Mouse (Mus musculus) hindbrain, embryonic 14.5 days (tissue): ENCODE measurements at regions not wholly inside any gene's neighbourhood (a gene's known extent, or its start where the extent isn't known, plus 50 kb on each side); places are given as distances from the start of the nearest gene placed in this dataset.
"Not testable (repeated sequence)": the region's sequence is repeated elsewhere in the genome, so short reads cannot be mapped to it uniquely, and the experiment has no call there.

Experiments
- ATAC-seq: fragments of 200-750 bp; cut with Nextera tagmentation; 2 replicates; pipeline ENCODE4 v1.8.0; 2017; ENCODE audit warnings: moderate number of reproducible peaks, mild to moderate bottlenecking, moderate TSS enrichment, moderate library complexity; ENCODE audit not compliant: low FRiP score
- DNase-seq: peaks from one replicate; pipeline ENCODE4 v3.0.0-alpha.2; 2015; ENCODE audit warnings: low spot score
- H3K27ac ChIP-seq: fragments of 300-500 bp; sonication (generic); 2 replicates; pipeline ENCODE4 v1.5.1; 2014; ENCODE audit warnings: mild to moderate bottlenecking, moderate library complexity
- H3K27me3 ChIP-seq: fragments of 300-500 bp; sonication (generic); 2 replicates; pipeline ENCODE4 v1.6.1; 2014; ENCODE audit warnings: mild to moderate bottlenecking, low read length, mixed read lengths; ENCODE audit not compliant: control insufficient read depth, insufficient read depth
- H3K36me3 ChIP-seq: fragments of 300-500 bp; sonication (generic); replicated peaks from 2 replicates; pipeline ENCODE4 v1.6.1; 2014; ENCODE audit not compliant: control insufficient read depth, insufficient read depth
- H3K4me1 ChIP-seq: fragments of 300-500 bp; sonication (generic); replicated peaks from 2 replicates; pipeline ENCODE4 v1.6.1; 2014; ENCODE audit warnings: antibody characterized with exemption, low read length, mixed read lengths; ENCODE audit not compliant: control insufficient read depth, insufficient read depth
- H3K4me2 ChIP-seq: fragments of 300-500 bp; sonication (generic); replicated peaks from 2 replicates; pipeline ENCODE4 v1.6.1; 2014; ENCODE audit warnings: mild to moderate bottlenecking, moderate library complexity
- H3K4me3 ChIP-seq: fragments of 300-500 bp; sonication (generic); replicated peaks from 2 replicates; pipeline ENCODE4 v1.5.1; 2014; ENCODE audit warnings: mild to moderate bottlenecking, low read length
- H3K9ac ChIP-seq: fragments of 300-500 bp; sonication (generic); 2 replicates; pipeline ENCODE4 v1.6.1; 2014
- H3K9me3 ChIP-seq: fragments of 300-500 bp; sonication (generic); 2 replicates; pipeline ENCODE4 v1.6.1; 2016; ENCODE audit warnings: low read length; ENCODE audit not compliant: control insufficient read depth
- WGBS: fragments of 180-500 bp; shearing (Covaris S2); extraction: QIAGEN DNeasy Blood & Tissue Kit; methylation state at CpG from one replicate; pipeline ENCODE4 v1.1.7; 2014; 5-methylcytosine and 5-hydroxymethylcytosine counted together

GRCm38 (mm10) chr10:96214285-96214684, 77.9 kb downstream of the Gm5426 start:
- no peaks in the 10 kb centered on the region for H3K36me3 ChIP-seq
- H3K9me3 ChIP-seq = no peaks in the 10 kb centered on the region
- no peaks in the 10 kb centered on the region; the same call in 1 of the 2 replicates for H3K4me1 ChIP-seq
- 0 out of 2 replicates have a peak overlapping the region, but pooled peaks have one; percentile 24 for H3K9ac ChIP-seq
- H3K4me2 ChIP-seq = no peak overlapping the region
- WGBS = 55% methylated on average over 7 of the region's 7 CpGs
- peak; percentile 44; the same call in 1 of the 2 replicates for ATAC-seq
- no peak overlapping the region for H3K4me3 ChIP-seq
- no peak for DNase-seq
- no peaks in the 10 kb centered on the region for H3K27me3 ChIP-seq
- peak overlapping the region; percentile 76 for H3K27ac ChIP-seq

GRCm38 (mm10) chr10:96214946-96215345, 78.5 kb downstream of the Gm5426 start:
- Histone ChIP-seq H3K27ac (no peak overlapping the region), H3K27me3 (no peaks in the 10 kb centered on the region), H3K9me3 (no peaks in the 10 kb centered on the region), H3K4me2 (no peak overlapping the region), H3K4me3 (no peak overlapping the region), H3K36me3 (no peaks in the 10 kb centered on the region), H3K9ac (no peak overlapping the region), H3K4me1 (no peaks in the 10 kb centered on the region; the same call in 1 of the 2 replicates)
- WGBS = 77% methylated on average over 6 of the region's 6 CpGs
- ATAC-seq = no peak
- no peak for DNase-seq

DNA sequence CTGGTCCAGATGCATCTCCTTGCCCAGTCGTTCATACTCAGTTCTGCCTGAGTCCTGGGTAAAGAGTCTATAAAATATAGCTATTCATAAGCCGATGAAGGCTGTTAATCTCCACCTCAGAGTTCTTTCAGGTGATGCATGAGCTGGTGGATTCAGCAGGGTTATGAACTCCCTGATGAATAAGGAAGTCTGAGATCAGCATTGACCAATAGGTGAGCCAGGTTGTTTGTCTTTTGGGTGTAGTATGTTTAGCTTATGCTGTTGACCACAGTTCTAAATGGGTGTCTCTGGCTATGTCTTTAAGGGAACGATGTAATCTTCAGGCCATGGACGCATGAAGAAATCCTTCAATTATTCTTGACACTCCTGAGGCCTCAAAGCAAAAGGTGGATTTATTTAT, 84.3 kb downstream of the Gm5426 start:
- H3K36me3 ChIP-seq = no peaks in the 10 kb centered on the region
- H3K27me3 ChIP-seq = no peaks in the 10 kb centered on the region
- no peak overlapping the region for H3K4me3 ChIP-seq
- H3K4me1 ChIP-seq = no peaks in the 10 kb centered on the region
- H3K9ac ChIP-seq = no peak overlapping the region
- ATAC-seq (no peak), DNase-seq (no peak)
- no peaks in the 10 kb centered on the region for H3K9me3 ChIP-seq
- WGBS = 91% methylated on average over 4 of the region's 4 CpGs
- no peak overlapping the region for H3K4me2 ChIP-seq
- no peak overlapping the region for H3K27ac ChIP-seq

DNA sequence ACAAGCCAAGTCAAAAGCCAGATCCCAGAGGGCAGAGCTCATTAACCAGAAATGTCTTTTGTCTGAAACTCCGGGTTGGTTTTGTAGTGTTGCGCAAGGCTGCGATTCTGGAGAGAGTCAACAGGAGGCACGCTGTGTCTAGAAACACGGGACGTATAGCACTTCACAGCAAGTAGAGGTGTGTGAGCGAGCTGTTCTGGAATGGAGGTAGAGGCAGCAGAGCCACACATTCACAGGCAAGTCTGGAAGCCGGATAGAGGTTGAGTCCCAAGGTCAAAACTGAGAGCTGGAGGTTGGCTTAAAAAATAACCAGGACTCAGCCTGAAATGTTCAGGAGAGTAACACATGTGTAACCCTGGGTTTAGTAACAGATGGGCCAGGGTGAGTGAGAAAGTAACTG, 94.0 kb downstream of the Gm5426 start:
- H3K36me3 ChIP-seq = no peaks in the 10 kb centered on the region
- WGBS = 82% methylated on average over 8 of the region's 8 CpGs
- no peak overlapping the region for H3K27ac ChIP-seq
- no peak for ATAC-seq
- DNase-seq = no peak
- H3K4me1 ChIP-seq = no peaks in the 10 kb centered on the region; the same call in 1 of the 2 replicates
- H3K27me3 ChIP-seq = no peaks in the 10 kb centered on the region
- H3K9me3 ChIP-seq = no peaks in the 10 kb centered on the region
- H3K4me3 ChIP-seq = no peak overlapping the region
- no peak overlapping the region for H3K9ac ChIP-seq
- H3K4me2 ChIP-seq = no peak overlapping the region

- DNase-seq (no peak), ATAC-seq (no peak)
- H3K9me3 ChIP-seq = no peaks in the 10 kb centered on the region
- H3K4me3 ChIP-seq = no peak overlapping the region
- 95% methylated on average over 6 of the region's 6 CpGs for WGBS
- no peaks in the 10 kb centered on the region for H3K27me3 ChIP-seq
- H3K9ac ChIP-seq = no peak overlapping the region
- no peaks in the 10 kb centered on the region; the same call in 1 of the 2 replicates for H3K4me1 ChIP-seq
- H3K4me2 ChIP-seq = no peak overlapping the region
- H3K27ac ChIP-seq = no peak overlapping the region
- H3K36me3 ChIP-seq = no peaks in the 10 kb centered on the region
Measured at GRCm38 (mm10) chr10:96231309-96231708, 94.9 kb downstream of the Gm5426 start.

GRCm38 (mm10) chr10:96232889-96233288, 96.5 kb downstream of the Gm5426 start:
- no peaks in the 10 kb centered on the region for H3K27me3 ChIP-seq
- H3K9me3 ChIP-seq = no peaks in the 10 kb centered on the region
- no peak overlapping the region for H3K27ac ChIP-seq
- no peak for DNase-seq
- 49% methylated on average over 1 of the region's 1 CpGs for WGBS
- no peak overlapping the region for H3K4me2 ChIP-seq
- no peak for ATAC-seq
- H3K4me3 ChIP-seq = no peak overlapping the region
- no peaks in the 10 kb centered on the region for H3K36me3 ChIP-seq
- no peaks in the 10 kb centered on the region; the same call in 1 of the 2 replicates for H3K4me1 ChIP-seq
- no peak overlapping the region for H3K9ac ChIP-seq

DNA sequence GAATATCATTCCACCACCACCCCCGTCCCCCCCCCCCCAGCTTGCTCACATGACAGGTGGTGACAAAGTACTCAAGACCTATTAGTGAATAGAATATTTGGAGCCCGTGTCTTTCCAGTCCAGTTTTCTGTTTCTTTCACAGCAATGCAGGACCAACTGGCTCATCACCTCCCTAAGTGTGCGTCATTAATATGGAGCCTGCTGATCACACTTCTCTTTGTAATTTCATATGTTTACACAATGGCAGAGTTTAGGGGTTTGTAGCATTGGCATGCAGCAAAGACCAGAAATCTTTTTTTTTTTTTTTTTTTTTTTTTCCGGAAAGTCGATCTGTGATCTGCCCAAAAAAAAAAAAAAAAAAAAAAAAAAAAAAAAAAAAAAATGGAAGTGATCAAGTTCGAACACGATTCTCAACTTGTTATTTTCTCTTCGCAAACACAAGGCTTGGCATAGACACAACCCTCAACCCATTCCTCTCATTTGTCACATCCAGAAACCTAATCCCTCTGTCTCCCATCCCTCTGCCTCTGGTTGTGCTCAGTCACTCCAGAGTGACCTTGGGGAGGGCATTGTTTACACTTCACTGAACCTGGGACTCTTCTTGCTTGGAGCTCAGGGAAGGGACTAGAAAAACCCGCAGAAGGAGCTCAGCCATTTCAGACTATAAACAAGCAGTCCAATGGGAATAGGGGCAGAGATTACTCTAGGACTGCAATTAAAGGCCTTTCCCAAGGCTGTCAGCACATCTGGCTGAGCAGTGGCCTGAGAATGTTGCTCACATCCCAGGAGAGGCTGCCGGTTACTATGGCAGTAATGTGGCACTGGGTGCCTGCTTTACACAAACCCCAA, 98.4 kb downstream of the Gm5426 start:
- H3K27ac ChIP-seq = 0 out of 2 replicates have a peak overlapping the region, but pooled peaks have one; percentile 26
- H3K4me2 ChIP-seq = no peak overlapping the region
- 69% methylated on average over 8 of the region's 10 CpGs for WGBS
- H3K4me3 ChIP-seq = no peak overlapping the region
- H3K4me1 ChIP-seq = no peaks in the 10 kb centered on the region; the same call in 1 of the 2 replicates
- no peak for DNase-seq
- H3K9me3 ChIP-seq = no peaks in the 10 kb centered on the region
- no peaks in the 10 kb centered on the region for H3K27me3 ChIP-seq
- H3K36me3 ChIP-seq = no peaks in the 10 kb centered on the region
- no peak overlapping the region for H3K9ac ChIP-seq
- ATAC-seq = no peak

- H3K9me3 ChIP-seq, H3K36me3 ChIP-seq, H3K27me3 ChIP-seq, H3K4me1 ChIP-seq, H3K4me3 ChIP-seq, H3K4me2 ChIP-seq, H3K9ac ChIP-seq, H3K27ac ChIP-seq, ATAC-seq, DNase-seq: not testable (repeated sequence)
- 84% methylated on average over 4 of the region's 4 CpGs for WGBS
Measured at GRCm38 (mm10) chr10:96236031-96236430, 99.6 kb downstream of the Gm5426 start.

DNA sequence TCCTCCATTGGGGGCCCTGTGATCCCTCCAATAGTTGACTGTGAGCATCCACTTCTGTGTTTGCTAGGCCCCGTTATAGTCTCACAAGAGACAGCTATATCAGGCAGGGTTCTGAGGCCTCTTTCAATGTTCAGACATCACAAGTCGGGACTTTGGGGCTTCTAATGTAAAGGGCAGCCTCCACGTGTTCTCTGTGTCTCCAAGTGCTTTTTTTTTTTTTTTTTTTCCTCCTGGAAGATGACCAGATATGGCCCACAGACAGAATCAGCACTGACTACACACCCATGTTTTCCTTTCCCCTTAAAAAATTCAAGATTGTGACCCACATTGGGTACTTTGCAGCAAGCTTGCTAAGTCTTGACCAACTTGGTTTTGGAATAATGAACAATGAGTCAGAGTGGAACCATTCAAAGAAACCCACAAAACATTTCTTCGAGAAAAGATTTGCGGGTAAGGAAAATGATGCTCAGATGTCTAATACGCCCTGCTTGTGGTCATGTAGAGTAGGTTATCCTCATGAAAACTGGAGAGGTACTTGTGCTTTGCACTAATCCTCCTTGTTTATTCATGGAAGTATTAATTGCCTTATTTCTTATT, 100.5 kb downstream of the Gm5426 start:
- H3K27me3 ChIP-seq = no peaks in the 10 kb centered on the region
- no peaks in the 10 kb centered on the region for H3K36me3 ChIP-seq
- no peak overlapping the region for H3K27ac ChIP-seq
- no peak for DNase-seq
- no peak overlapping the region for H3K4me2 ChIP-seq
- no peaks in the 10 kb centered on the region for H3K9me3 ChIP-seq
- WGBS = 94% methylated on average over 6 of the region's 6 CpGs
- no peak overlapping the region for H3K9ac ChIP-seq
- H3K4me3 ChIP-seq = no peak overlapping the region
- ATAC-seq = no peak
- H3K4me1 ChIP-seq = no peaks in the 10 kb centered on the region; the same call in 1 of the 2 replicates
